Mouse (Mus musculus) embryonic facial prominence, embryonic 12.5 days (tissue): ENCODE results near the gene Cfap161. TPM values are rescaled to one million over a fixed set of nuclear protein-coding genes. Genes with fewer than 3 reads are reported as not detected.
A peak's percentile ranks its signal among the peaks of the same experiment; 100 is the strongest.

Experiments used
- ATAC-seq: fragments of 200-750 bp; cut with Nextera tagmentation; 2 replicates; pipeline ENCODE4 v1.8.0; 2017; ENCODE audit not compliant: insufficient number of reproducible peaks, insufficient read depth, low FRiP score, low TSS enrichment
- H3K27ac ChIP-seq: fragments of 300-500 bp; sonication (generic); 2 replicates; pipeline ENCODE4 v1.5.1; 2016; ENCODE audit warnings: mild to moderate bottlenecking
- H3K27me3 ChIP-seq: fragments of 300-500 bp; sonication (generic); 2 replicates; pipeline ENCODE4 v1.6.1; 2016; ENCODE audit warnings: mild to moderate bottlenecking, moderate library complexity
- H3K36me3 ChIP-seq: fragments of 300-500 bp; sonication (generic); 2 replicates; pipeline ENCODE4 v1.6.1; 2016; ENCODE audit warnings: mild to moderate bottlenecking
- H3K4me1 ChIP-seq: fragments of 300-500 bp; sonication (generic); 2 replicates; pipeline ENCODE4 v1.6.1; 2016
- H3K4me2 ChIP-seq: fragments of 300-500 bp; sonication (generic); replicated peaks from 2 replicates; pipeline ENCODE4 v1.6.1; 2016; ENCODE audit warnings: mild to moderate bottlenecking, moderate library complexity
- H3K4me3 ChIP-seq: fragments of 300-500 bp; sonication (generic); 2 replicates; pipeline ENCODE4 v1.5.1; 2016; ENCODE audit warnings: mild to moderate bottlenecking
- H3K9ac ChIP-seq: fragments of 300-500 bp; sonication (generic); 2 replicates; pipeline ENCODE4 v1.6.1; 2016; ENCODE audit warnings: mild to moderate bottlenecking, moderate library complexity
- H3K9me3 ChIP-seq: fragments of 300-500 bp; sonication (generic); 2 replicates; pipeline ENCODE4 v1.6.1; 2016; ENCODE audit warnings: mild to moderate bottlenecking, moderate library complexity
- WGBS: fragments of 180-500 bp; shearing (Covaris S2); methylation state at CpG from one replicate; pipeline ENCODE4 v1.1.7; 2016; 5-methylcytosine and 5-hydroxymethylcytosine counted together
- polyA plus RNA-seq: library from polyadenylated mRNA; unstranded; fragments of >200 nt; fragmentation: Nextera tagmentation; extraction: Ambion mirVana; gene quantifications from 2 replicates; pipeline ENCODE4 v1.2.1, GENCODE M21; 2016

Gene Cfap161
- polyA plus RNA-seq, 1 experiment from 2014 or later, result 0.36 TPM

- no peaks in the 10 kb centered on the region for H3K9me3 ChIP-seq
- ATAC-seq, result no peak
- no peaks in the 10 kb centered on the region for H3K36me3 ChIP-seq
- no peak overlapping the region for H3K4me2 ChIP-seq
- H3K9ac ChIP-seq, result no peak overlapping the region
- no peaks in the 10 kb centered on the region for H3K27me3 ChIP-seq
- WGBS, result 71% methylated on average over 10 of the region's 10 CpGs
- H3K4me3 ChIP-seq, result no peak overlapping the region
- H3K4me1 ChIP-seq, result peaks cover 28% of the 10 kb centered on the region
- peak overlapping the region; percentile 61 for H3K27ac ChIP-seq
These were observed 55.8 kb downstream of the Cfap161 start for GRCm38 (mm10) chr7:83738623-83739462.

- no peaks in the 10 kb centered on the region for H3K36me3 ChIP-seq
- 52% methylated on average over 6 of the region's 6 CpGs for WGBS
- H3K4me1 ChIP-seq, result peaks cover 28% of the 10 kb centered on the region
- peak overlapping the region; percentile 46; the same call in 1 of the 2 replicates for H3K27ac ChIP-seq
- H3K9ac ChIP-seq, result no peak overlapping the region
- no peaks in the 10 kb centered on the region for H3K27me3 ChIP-seq
- no peak overlapping the region for H3K4me2 ChIP-seq
- no peaks in the 10 kb centered on the region for H3K9me3 ChIP-seq
- ATAC-seq, result peak; percentile 42; the same call in 1 of the 2 replicates
- no peak overlapping the region for H3K4me3 ChIP-seq
These were observed 56.7 kb downstream of the Cfap161 start for GRCm38 (mm10) chr7:83737914-83738490.

- Histone ChIP-seq H3K36me3 (no peaks in the 10 kb centered on the region), H3K9ac (no peak overlapping the region), H3K27ac (no peak overlapping the region), H3K4me2 (no peak overlapping the region), H3K27me3 (no peaks in the 10 kb centered on the region), H3K4me1 (peaks cover 28% of the 10 kb centered on the region), H3K4me3 (no peak overlapping the region), H3K9me3 (no peaks in the 10 kb centered on the region)
- no peak for ATAC-seq
- 82% methylated on average over 6 of the region's 6 CpGs for WGBS
These were observed 58.2 kb downstream of the Cfap161 start for GRCm38 (mm10) chr7:83736341-83737115.

GRCm38 (mm10) chr7:83735108-83735781, 59.4 kb downstream of the Cfap161 start:
- no peaks in the 10 kb centered on the region for H3K9me3 ChIP-seq
- H3K9ac ChIP-seq, result no peak overlapping the region
- no peak overlapping the region for H3K4me3 ChIP-seq
- no peak for ATAC-seq
- no peak overlapping the region for H3K27ac ChIP-seq
- 85% methylated on average over 7 of the region's 7 CpGs for WGBS
- H3K36me3 ChIP-seq, result no peaks in the 10 kb centered on the region
- no peaks in the 10 kb centered on the region for H3K27me3 ChIP-seq
- H3K4me2 ChIP-seq, result no peak overlapping the region
- peaks cover 27% of the 10 kb centered on the region for H3K4me1 ChIP-seq

- Histone ChIP-seq H3K4me1 (peaks cover 21% of the 10 kb centered on the region), H3K9ac (no peak overlapping the region), H3K36me3 (no peaks in the 10 kb centered on the region), H3K4me2 (no peak overlapping the region), H3K27ac (no peak overlapping the region), H3K9me3 (no peaks in the 10 kb centered on the region), H3K27me3 (no peaks in the 10 kb centered on the region), H3K4me3 (no peak overlapping the region)
- no peak for ATAC-seq
- 61% methylated on average over 6 of the region's 6 CpGs for WGBS
These were observed 60.0 kb downstream of the Cfap161 start for GRCm38 (mm10) chr7:83734671-83735082.

- H3K4me1 ChIP-seq, result peaks cover 17% of the 10 kb centered on the region
- H3K36me3 ChIP-seq, result no peaks in the 10 kb centered on the region
- H3K9me3 ChIP-seq, result no peaks in the 10 kb centered on the region
- no peak overlapping the region for H3K4me3 ChIP-seq
- 86% methylated on average over 3 of the region's 3 CpGs for WGBS
- H3K9ac ChIP-seq, result no peak overlapping the region
- H3K27me3 ChIP-seq, result no peaks in the 10 kb centered on the region
- H3K4me2 ChIP-seq, result no peak overlapping the region
- no peak for ATAC-seq
- H3K27ac ChIP-seq, result no peak overlapping the region
These were observed 60.4 kb downstream of the Cfap161 start for GRCm38 (mm10) chr7:83734246-83734645.

GRCm38 (mm10) chr7:83732781-83733180, 61.9 kb downstream of the Cfap161 start:
- H3K4me1 ChIP-seq, result peaks cover 4% of the 10 kb centered on the region; the same call in 1 of the 2 replicates
- H3K9ac ChIP-seq, result no peak overlapping the region
- H3K9me3 ChIP-seq, result no peaks in the 10 kb centered on the region
- ATAC-seq, result no peak
- H3K4me2 ChIP-seq, result no peak overlapping the region
- no peak overlapping the region for H3K27ac ChIP-seq
- no peaks in the 10 kb centered on the region for H3K27me3 ChIP-seq
- H3K36me3 ChIP-seq, result no peaks in the 10 kb centered on the region
- WGBS, result 88% methylated on average over 3 of the region's 3 CpGs
- no peak overlapping the region for H3K4me3 ChIP-seq

GRCm38 (mm10) chr7:83731961-83732666, 62.6 kb downstream of the Cfap161 start:
- H3K4me2 ChIP-seq, result no peak overlapping the region
- H3K9me3 ChIP-seq, result no peaks in the 10 kb centered on the region
- 82% methylated on average over 15 of the region's 15 CpGs for WGBS
- no peak overlapping the region for H3K4me3 ChIP-seq
- no peak for ATAC-seq
- no peaks in the 10 kb centered on the region for H3K27me3 ChIP-seq
- no peaks in the 10 kb centered on the region for H3K4me1 ChIP-seq
- no peak overlapping the region for H3K27ac ChIP-seq
- no peaks in the 10 kb centered on the region for H3K36me3 ChIP-seq
- no peak overlapping the region for H3K9ac ChIP-seq

- H3K9me3 ChIP-seq, result no peaks in the 10 kb centered on the region
- H3K27ac ChIP-seq, result no peak overlapping the region
- H3K36me3 ChIP-seq, result no peaks in the 10 kb centered on the region
- peaks cover 6% of the 10 kb centered on the region; the same call in 1 of the 2 replicates for H3K4me1 ChIP-seq
- no peaks in the 10 kb centered on the region for H3K27me3 ChIP-seq
- no peak overlapping the region for H3K4me3 ChIP-seq
- H3K9ac ChIP-seq, result no peak overlapping the region
- WGBS, result 81% methylated on average over 6 of the region's 6 CpGs
- no peak overlapping the region for H3K4me2 ChIP-seq
- ATAC-seq, result no peak
These were observed 63.4 kb downstream of the Cfap161 start for GRCm38 (mm10) chr7:83731297-83731696.

- no peaks in the 10 kb centered on the region for H3K27me3 ChIP-seq
- no peaks in the 10 kb centered on the region for H3K9me3 ChIP-seq
- H3K36me3 ChIP-seq, result no peaks in the 10 kb centered on the region
- H3K4me2 ChIP-seq, result no peak overlapping the region
- 38% methylated on average over 5 of the region's 5 CpGs for WGBS
- no peak overlapping the region for H3K9ac ChIP-seq
- no peak overlapping the region for H3K4me3 ChIP-seq
- peaks cover 14% of the 10 kb centered on the region for H3K4me1 ChIP-seq
- no peak overlapping the region for H3K27ac ChIP-seq
- no peak for ATAC-seq
These were observed 67.6 kb downstream of the Cfap161 start for GRCm38 (mm10) chr7:83726936-83727632.
